Comparison of ENCODE assay signal across 13 mouse cellular contexts in the genomic region with DNA sequence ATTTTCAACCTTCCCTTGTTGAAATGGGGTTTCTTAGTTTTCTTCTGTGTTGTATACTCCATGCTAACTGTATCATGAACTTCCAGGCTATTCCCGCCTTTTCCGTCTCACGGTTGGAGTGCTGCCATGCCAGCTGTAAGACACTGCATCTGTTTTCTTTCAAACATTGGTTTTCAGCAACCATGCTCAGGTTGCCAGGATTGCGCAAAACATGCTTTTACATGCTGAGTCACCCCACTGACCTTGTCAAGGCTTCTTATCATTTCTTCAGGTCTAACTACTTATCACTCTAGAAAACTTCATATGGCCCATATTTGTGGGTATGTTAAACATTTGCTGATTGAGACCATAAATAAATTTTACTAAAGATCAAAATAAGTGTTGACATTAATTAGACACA.
DNase-seq lines count a peak whose midpoint lies in the region.
"Had no signal": no experiment of that assay in that cellular context is flagged by ENCODE, and none has a peak within 500 bp of the region (broad histone marks: within the 10 kb centered on the region; RNA-seq: fewer than 3 reads in every experiment).

No protein-coding gene starts in this region.

- DNase-seq in adrenal gland, adult 2 months, result peak; percentile 6
- no peak for DNase-seq in adrenal gland, postnatal 4 days (ENCODE audit: low spot score in 2 of 2)
- DNase-seq in adrenal gland, postnatal 36 days, result peak; percentile 2 to 4
- no peak for DNase-seq in adrenal gland, adult 18-20 months (ENCODE audit: low spot score in 2 of 2)
- DNase-seq in NIH3T3 (ENCODE audit: low read depth), result peak; percentile 22
- DNase-seq in left cerebral cortex, adult 18-20 months (ENCODE audit: low spot score in 2 of 2), result no peak
- no peak for DNase-seq in testis, postnatal 10 days (ENCODE audit: low spot score)
- DNase-seq: B cell, adult 2 months; cerebellum, adult 11-12 months; cerebellum, adult 8-10 months; gastrocnemius, postnatal 10 days; gastrocnemius, postnatal 36 days; heart, adult 11 months had no signal

Comparison
In these comparisons a context has a peak if more than half of its experiments do, and no peak if none do; other contexts are left out.
1. DNase-seq: peak in adrenal gland, adult 2 months (single experiment), adrenal gland, postnatal 36 days (2 of 2) and NIH3T3 (single experiment); none in adrenal gland, postnatal 4 days (0 of 2), adrenal gland, adult 18-20 months (0 of 2), left cerebral cortex, adult 18-20 months (0 of 2) and testis, postnatal 10 days (single experiment).